Mouse (Mus musculus) spleen, postnatal 4 days (tissue): ENCODE measurements around the gene Sp8.

ENCODE experiments used
- DNase-seq, 2 experiments: peaks; one replicate each; pipeline ENCODE4 v3.0.0; 2022; ENCODE audit warnings: low spot score in 2 of 2

The Sp8 gene

GRCm38 (mm10) chr12:118848496-118849202 is 2.5 kb downstream of the Sp8 start:
- no peak for DNase-seq

DNA sequence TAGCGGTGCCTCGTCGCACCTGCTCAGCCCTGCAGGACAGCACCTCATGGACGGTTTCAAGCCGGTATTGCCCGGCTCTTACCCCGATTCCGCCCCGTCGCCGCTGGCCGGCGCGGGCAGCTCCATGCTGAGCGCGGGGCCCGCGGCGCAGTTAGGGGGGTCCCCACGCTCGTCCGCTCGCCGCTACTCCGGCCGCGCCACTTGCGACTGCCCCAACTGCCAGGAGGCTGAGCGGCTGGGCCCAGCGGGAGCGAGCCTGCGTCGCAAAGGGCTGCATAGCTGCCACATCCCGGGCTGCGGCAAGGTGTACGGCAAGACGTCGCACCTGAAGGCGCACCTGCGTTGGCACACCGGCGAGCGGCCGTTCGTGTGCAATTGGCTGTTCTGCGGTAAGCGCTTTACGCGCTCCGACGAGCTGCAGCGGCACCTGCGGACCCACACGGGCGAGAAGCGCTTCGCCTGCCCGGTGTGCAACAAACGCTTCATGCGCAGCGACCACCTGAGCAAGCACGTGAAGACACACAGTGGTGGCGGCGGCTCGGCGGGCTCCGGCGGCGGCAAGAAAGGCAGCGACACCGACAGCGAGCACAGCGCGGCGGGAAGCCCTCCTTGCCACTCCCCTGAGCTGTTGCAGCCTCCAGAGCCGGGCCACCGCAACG is 3.2 kb downstream of the Sp8 start:
- no peak for DNase-seq

DNA sequence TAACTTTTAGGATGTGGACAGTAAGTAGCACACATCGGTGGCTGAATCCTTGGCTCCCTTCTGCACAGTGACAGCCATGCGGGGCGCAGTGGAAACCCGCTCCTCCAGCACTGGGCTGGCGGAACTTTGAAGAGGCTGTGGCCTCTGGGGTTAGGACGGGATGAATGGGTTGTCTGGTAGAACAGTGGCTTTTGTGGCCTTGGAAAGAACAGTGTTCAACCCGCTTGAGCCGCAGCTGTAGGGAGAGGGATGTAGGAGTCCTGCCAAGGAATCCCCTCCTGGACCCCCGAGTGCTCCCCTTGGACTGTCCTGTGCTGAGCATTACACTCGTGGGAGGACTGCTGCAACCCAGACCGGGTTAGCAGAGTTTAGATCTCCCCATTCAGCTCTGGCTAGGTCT is 3.9 kb downstream of the Sp8 start:
- DNase-seq, result no peak

DNA sequence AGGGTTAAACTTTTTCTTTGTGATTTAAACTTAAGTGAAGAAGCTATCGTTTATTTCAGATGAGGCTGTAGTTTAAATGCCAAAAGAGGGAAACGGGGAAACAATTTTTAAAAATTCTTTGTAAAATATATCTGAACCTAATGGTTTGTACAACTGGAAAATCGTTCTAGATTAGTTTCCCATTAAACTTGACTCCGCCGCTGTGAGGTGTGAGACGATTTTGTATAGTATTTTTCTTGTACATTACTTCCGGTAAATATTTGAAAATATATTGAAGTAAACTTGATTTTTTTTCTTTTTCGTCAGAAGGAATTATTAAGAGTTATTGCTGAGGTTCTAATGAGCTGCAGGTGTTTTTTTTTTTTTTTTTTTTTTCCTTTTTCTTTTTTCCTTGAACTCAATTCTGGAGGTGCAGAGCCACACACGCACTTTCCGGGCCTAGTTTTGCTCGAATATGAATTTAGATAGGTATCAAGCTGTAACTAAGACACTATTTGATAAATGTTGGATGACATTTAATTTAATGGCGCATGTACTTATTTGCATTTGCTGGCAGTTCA is 4.8 kb downstream of the Sp8 start:
- no peak for DNase-seq

DNA sequence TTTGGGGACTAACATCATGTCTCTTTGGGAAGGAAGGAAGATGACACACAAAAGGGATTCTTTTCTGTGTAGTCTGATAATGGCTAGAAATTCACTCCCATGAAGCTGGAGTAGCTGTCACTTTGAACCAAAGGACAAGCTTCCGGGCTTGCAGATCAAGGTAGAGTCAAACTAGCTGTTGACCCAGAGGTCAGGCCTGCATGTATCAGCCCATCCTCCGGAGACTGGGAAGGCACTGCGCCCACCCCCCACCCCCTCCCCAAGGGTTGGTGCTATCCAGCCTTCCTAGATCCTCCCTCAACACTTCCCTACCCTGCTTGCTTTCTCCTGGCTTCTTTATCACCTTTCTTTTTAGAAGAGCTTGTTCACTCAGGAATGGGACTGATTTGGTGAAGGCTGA is 7.2 kb downstream of the Sp8 start:
- DNase-seq, result no peak

DNA sequence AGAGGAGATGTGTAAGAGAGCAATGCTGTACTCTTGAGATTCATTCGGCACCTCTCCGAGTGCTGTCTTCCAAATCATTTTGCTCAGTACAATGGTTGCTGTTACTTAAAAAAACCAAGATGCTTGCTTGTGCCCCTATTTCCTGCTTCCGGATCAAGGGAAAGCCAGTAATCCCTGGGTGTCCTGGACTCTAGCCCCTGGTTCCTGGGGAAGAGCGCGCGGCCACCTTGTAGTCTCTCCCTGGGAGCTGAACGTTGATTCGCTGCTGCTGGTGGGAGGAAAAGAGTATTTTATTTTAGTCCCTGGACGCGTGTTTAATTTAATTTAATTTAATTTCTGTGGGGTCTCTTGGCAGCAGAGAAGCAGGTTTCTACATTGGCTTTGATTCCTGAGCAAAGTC is 8.3 kb downstream of the Sp8 start:
- DNase-seq, result no peak

GRCm38 (mm10) chr12:118854831-118855453 is 8.8 kb downstream of the Sp8 start:
- DNase-seq, result peak; percentile 45 to 77

- no peak for DNase-seq
These were observed 10.0 kb downstream of the Sp8 start for GRCm38 (mm10) chr12:118856151-118856550.

- no peak for DNase-seq
These were observed 26.5 kb downstream of the Sp8 start for GRCm38 (mm10) chr12:118872673-118873072.

GRCm38 (mm10) chr12:118882790-118883189 is 36.7 kb downstream of the Sp8 start:
- DNase-seq, result no peak

- DNase-seq, result no peak
These were observed 41.8 kb downstream of the Sp8 start for GRCm38 (mm10) chr12:118887964-118888363.
